Mouse (Mus musculus) G1E-ER4 (cell line): Measurements from ENCODE around the gene Hdac7. TPM values are rescaled to one million over a fixed set of nuclear protein-coding genes. Genes with fewer than 3 reads are reported as not detected.

Experiments
- GATA1 ChIP-seq: IDR thresholded peaks from one replicate; pipeline ENCODE4 v1.8.0; 2012; ENCODE audit warnings: low read length, inconsistent platforms
- polyA plus RNA-seq: library from polyadenylated mRNA; stranded (reverse); fragments of >175 nt; gene quantifications from 2 replicates; pipeline ENCODE4 v1.2.3, GENCODE M21; 2012

Gene Hdac7
- polyA plus RNA-seq, 1 experiment, result 174 TPM

GRCm38 (mm10) chr15:97828901-97829338 is 15.4 kb downstream of the Hdac7 start:
- no peak for TF ChIP-seq GATA1

GRCm38 (mm10) chr15:97828221-97828842 is 16.0 kb downstream of the Hdac7 start:
- TF ChIP-seq GATA1, result no peak

GRCm38 (mm10) chr15:97827401-97827800 is 16.9 kb downstream of the Hdac7 start:
- TF ChIP-seq GATA1, result no peak

GRCm38 (mm10) chr15:97826588-97827261 is 17.6 kb downstream of the Hdac7 start:
- no peak for TF ChIP-seq GATA1

- no peak for TF ChIP-seq GATA1
Observed at GRCm38 (mm10) chr15:97825941-97826587, 18.2 kb downstream of the Hdac7 start.

- TF ChIP-seq GATA1, result no peak
Observed at GRCm38 (mm10) chr15:97825071-97825940, 19.0 kb downstream of the Hdac7 start.

GRCm38 (mm10) chr15:97824042-97824441 is 20.3 kb downstream of the Hdac7 start:
- no peak for TF ChIP-seq GATA1

- TF ChIP-seq GATA1, result no peak
Observed at GRCm38 (mm10) chr15:97823479-97823878, 20.8 kb downstream of the Hdac7 start.

- no peak for TF ChIP-seq GATA1
Observed at GRCm38 (mm10) chr15:97822545-97823228, 21.6 kb downstream of the Hdac7 start.

GRCm38 (mm10) chr15:97821983-97822363 is 22.3 kb downstream of the Hdac7 start:
- TF ChIP-seq GATA1, result no peak

- no peak for TF ChIP-seq GATA1
Observed at GRCm38 (mm10) chr15:97821321-97821982, 22.9 kb downstream of the Hdac7 start.

GRCm38 (mm10) chr15:97819937-97820336 is 24.4 kb downstream of the Hdac7 start:
- no peak for TF ChIP-seq GATA1

- TF ChIP-seq GATA1, result no peak
Observed at GRCm38 (mm10) chr15:97816199-97816994, 27.9 kb downstream of the Hdac7 start.

GRCm38 (mm10) chr15:97815254-97815653 is 29.0 kb downstream of the Hdac7 start:
- TF ChIP-seq GATA1, result no peak

- TF ChIP-seq GATA1, result no peak
Observed at GRCm38 (mm10) chr15:97814703-97815102, 29.6 kb downstream of the Hdac7 start.
